Mouse (Mus musculus): Measurements from ENCODE around the gene Jam2. TPM values are rescaled to one million over a fixed set of nuclear protein-coding genes. Genes with fewer than 3 reads are reported as not detected.

Gene Jam2
- polyA plus RNA-seq, 1 experiment from 2014 or later: 8.2 TPM

GRCm38 (mm10) chr16:84790595-84791165 is 16.8 kb downstream of the Jam2 start:
- Histone ChIP-seq H3K4me1 (no peaks in the 10 kb centered on the region), H3K9me3 (no peaks in the 10 kb centered on the region), H3K27me3 (no peaks in the 10 kb centered on the region), H3K4me2 (replicated peaks) (no peak overlapping the region), H3K9ac (no peak overlapping the region), H3K27ac (no peak overlapping the region), H3K4me3 (no peak overlapping the region), H3K36me3 (no peaks in the 10 kb centered on the region)
- 90% methylated on average over 2 of the region's 2 CpGs for WGBS
- no peak for ATAC-seq (ENCODE audit: insufficient number of reproducible peaks, insufficient read depth, low FRiP score, low TSS enrichment)

DNA sequence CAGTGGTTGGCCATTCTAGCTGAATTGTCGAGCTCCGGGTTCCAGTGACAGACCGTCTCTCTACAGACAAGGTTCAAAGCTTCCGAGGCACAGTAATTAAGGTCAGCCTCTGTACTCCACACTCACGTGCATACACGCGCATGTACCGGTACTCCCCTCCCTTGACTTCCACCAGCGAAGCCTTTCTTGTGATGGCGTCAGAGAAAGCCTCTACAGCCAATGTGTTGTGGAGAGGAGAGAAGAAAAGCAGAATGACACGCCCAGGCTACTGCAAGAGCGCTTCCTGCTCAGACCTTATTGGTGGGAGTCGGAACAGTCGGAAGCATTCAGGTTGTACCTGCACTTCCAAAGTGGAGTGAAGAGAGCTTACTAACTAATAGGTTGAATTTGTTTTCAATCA is 19.5 kb downstream of the Jam2 start:
- no peak for ATAC-seq (ENCODE audit: insufficient number of reproducible peaks, insufficient read depth, low FRiP score, low TSS enrichment)
- no peak overlapping the region for H3K9ac ChIP-seq
- no peaks in the 10 kb centered on the region for H3K4me1 ChIP-seq
- H3K27me3 ChIP-seq: no peaks in the 10 kb centered on the region
- H3K4me2 ChIP-seq (replicated peaks): no peak overlapping the region
- no peaks in the 10 kb centered on the region for H3K9me3 ChIP-seq
- H3K4me3 ChIP-seq: no peak overlapping the region
- 83% methylated on average over 14 of the region's 14 CpGs for WGBS
- H3K36me3 ChIP-seq: no peaks in the 10 kb centered on the region
- no peak overlapping the region for H3K27ac ChIP-seq

- WGBS: 65% methylated on average over 3 of the region's 3 CpGs
- Histone ChIP-seq H3K9me3 (no peaks in the 10 kb centered on the region), H3K27ac (no peak overlapping the region), H3K4me1 (no peaks in the 10 kb centered on the region), H3K36me3 (no peaks in the 10 kb centered on the region), H3K27me3 (no peaks in the 10 kb centered on the region), H3K9ac (no peak overlapping the region), H3K4me2 (replicated peaks) (no peak overlapping the region), H3K4me3 (no peak overlapping the region)
- ATAC-seq (ENCODE audit: insufficient number of reproducible peaks, insufficient read depth, low FRiP score, low TSS enrichment): no peak
These were observed 21.4 kb downstream of the Jam2 start for GRCm38 (mm10) chr16:84795337-84795736.

DNA sequence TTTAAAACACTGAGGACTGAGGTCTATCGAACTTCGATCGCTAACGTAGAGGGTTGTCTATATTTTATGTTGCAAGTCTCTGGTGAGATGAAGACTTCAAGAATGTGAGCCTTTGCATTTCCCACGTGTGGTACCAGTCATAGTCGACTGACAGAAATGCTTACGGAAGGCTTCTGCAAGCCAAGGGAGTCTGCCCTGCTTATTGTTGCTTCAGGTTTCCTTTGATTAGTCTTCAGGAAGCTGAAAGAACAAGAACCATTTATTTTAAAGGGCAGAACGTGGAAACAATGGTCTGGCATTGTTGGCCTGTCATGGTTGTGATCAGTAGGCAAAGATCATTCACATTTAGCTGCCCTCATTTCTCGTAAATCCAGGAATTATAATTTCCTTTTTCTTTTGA is 22.8 kb downstream of the Jam2 start:
- no peaks in the 10 kb centered on the region for H3K36me3 ChIP-seq
- H3K4me3 ChIP-seq: no peak overlapping the region
- 78% methylated on average over 9 of the region's 9 CpGs for whole genome bisulfite sequencing

DNA sequence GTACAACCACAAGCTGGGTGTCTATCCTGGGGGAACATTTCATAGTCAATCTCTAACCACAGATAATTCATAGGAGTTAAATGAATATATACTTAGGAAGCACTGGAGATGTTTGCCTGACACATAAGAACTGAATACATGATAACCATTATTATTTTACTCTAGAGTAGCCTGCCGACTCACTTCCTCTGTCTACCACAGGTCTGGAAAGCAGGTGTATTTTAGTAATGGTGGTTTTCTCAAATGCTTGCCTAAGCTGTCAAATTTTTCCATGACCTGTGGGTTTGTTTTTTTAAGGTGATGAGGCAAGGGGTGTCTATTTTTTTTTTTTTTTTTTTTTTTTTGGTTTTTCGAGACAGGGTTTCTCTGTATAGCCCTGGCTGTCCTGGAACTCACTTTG is 26.1 kb downstream of the Jam2 start:
- Histone ChIP-seq H3K4me3 (no peak overlapping the region), H3K4me1 (no peaks in the 10 kb centered on the region), H3K36me3 (no peaks in the 10 kb centered on the region), H3K9me3 (no peaks in the 10 kb centered on the region), H3K27me3 (no peaks in the 10 kb centered on the region), H3K4me2 (replicated peaks) (no peak overlapping the region), H3K9ac (no peak overlapping the region), H3K27ac (no peak overlapping the region)
- ATAC-seq (ENCODE audit: insufficient number of reproducible peaks, insufficient read depth, low FRiP score, low TSS enrichment): no peak
- WGBS: 95% methylated on average over 1 of the region's 2 CpGs

More for the DNA sequence above, 22.8 kb downstream of the Jam2 start:
- no peak for ATAC-seq (ENCODE audit: insufficient number of reproducible peaks, insufficient read depth, low FRiP score, low TSS enrichment)
- Histone ChIP-seq H3K27ac (no peak overlapping the region), H3K9ac (no peak overlapping the region), H3K27me3 (no peaks in the 10 kb centered on the region), H3K4me2 (replicated peaks) (no peak overlapping the region), H3K9me3 (no peaks in the 10 kb centered on the region), H3K4me1 (no peaks in the 10 kb centered on the region)

DNA sequence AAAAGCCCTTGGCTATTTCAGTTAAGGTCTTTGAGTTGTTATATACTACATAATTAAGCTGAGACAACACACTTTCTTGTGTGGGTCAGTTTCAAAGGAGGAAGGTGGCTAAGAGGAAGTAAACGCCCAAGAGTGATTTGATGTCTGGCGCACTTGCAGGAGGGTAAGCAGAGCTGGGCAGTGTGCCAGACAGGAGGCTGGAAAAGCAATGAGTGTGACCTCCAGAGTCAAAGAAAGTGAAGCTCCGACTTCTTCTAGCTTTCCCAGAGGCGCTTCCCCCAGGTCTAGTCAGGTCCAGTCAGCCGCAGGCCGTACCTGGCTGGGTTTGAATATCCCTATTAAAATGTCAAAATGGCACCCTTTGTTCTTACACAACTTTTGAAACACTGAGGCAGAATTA is 28.3 kb downstream of the Jam2 start:
- 62% methylated on average over 6 of the region's 6 CpGs for WGBS
- Histone ChIP-seq H3K4me3 (no peak overlapping the region), H3K4me1 (no peaks in the 10 kb centered on the region), H3K9ac (no peak overlapping the region), H3K9me3 (no peaks in the 10 kb centered on the region), H3K27me3 (no peaks in the 10 kb centered on the region), H3K27ac (no peak overlapping the region), H3K4me2 (replicated peaks) (no peak overlapping the region), H3K36me3 (no peaks in the 10 kb centered on the region)
- ATAC-seq (ENCODE audit: insufficient number of reproducible peaks, insufficient read depth, low FRiP score, low TSS enrichment): no peak

DNA sequence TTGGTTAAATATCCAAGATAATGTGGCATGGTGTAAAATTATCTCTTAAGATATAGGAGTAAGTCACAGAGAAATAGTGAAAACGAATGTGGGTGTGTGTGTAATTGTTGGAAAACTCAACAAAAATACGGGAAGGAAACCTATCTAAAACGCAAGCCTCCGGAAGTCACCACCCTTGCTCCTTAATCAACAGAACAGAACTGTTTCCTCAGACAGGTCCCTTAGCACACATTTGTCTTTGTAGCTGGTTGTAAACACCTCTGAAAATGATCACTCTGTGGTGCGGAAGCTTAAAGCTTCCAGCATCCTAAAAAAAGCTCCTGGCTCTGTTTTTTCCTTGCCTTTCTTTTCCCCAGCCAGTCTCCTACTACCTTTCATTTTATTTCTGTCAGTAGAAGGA is 30.9 kb downstream of the Jam2 start:
- Histone ChIP-seq H3K27ac (no peak overlapping the region), H3K36me3 (no peaks in the 10 kb centered on the region), H3K4me1 (no peaks in the 10 kb centered on the region), H3K27me3 (no peaks in the 10 kb centered on the region), H3K9ac (no peak overlapping the region), H3K9me3 (peaks cover 5% of the 10 kb centered on the region; the same call in 1 of the 2 replicates), H3K4me3 (no peak overlapping the region), H3K4me2 (replicated peaks) (no peak overlapping the region)
- WGBS: 91% methylated on average over 5 of the region's 5 CpGs
- ATAC-seq (ENCODE audit: insufficient number of reproducible peaks, insufficient read depth, low FRiP score, low TSS enrichment): no peak

DNA sequence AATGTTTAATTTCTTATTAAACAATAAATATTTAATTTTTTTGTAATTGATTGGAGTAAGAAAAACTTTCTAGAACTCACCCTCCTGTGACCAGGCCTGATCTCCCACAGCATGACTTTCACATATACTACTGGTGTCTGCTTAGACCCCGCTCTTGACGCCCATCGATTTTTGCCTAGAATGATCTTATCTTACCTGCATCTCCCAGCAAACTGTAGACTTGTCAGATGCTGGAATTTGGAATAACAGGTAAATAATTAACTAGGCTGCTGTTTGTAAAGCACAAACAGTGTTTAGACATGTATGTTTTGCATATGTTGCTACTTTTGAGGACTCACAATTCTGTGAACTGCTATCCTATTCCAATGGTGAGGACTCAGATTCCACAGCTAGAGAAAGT is 32.3 kb downstream of the Jam2 start:
- no peaks in the 10 kb centered on the region for H3K36me3 ChIP-seq
- H3K27me3 ChIP-seq: no peaks in the 10 kb centered on the region
- H3K4me2 ChIP-seq (replicated peaks): no peak overlapping the region
- H3K4me1 ChIP-seq: no peaks in the 10 kb centered on the region
- no peak for ATAC-seq (ENCODE audit: insufficient number of reproducible peaks, insufficient read depth, low FRiP score, low TSS enrichment)
- 95% methylated on average over 3 of the region's 3 CpGs for WGBS
- H3K27ac ChIP-seq: no peak overlapping the region
- H3K9ac ChIP-seq: no peak overlapping the region
- no peak overlapping the region for H3K4me3 ChIP-seq
- peaks cover 5% of the 10 kb centered on the region; the same call in 1 of the 2 replicates for H3K9me3 ChIP-seq

- ATAC-seq (ENCODE audit: insufficient number of reproducible peaks, insufficient read depth, low FRiP score, low TSS enrichment): no peak
- WGBS: 94% methylated on average over 7 of the region's 7 CpGs
- H3K4me3 ChIP-seq: no peak overlapping the region
- H3K9ac ChIP-seq: no peak overlapping the region
- no peak overlapping the region for H3K27ac ChIP-seq
- H3K4me1 ChIP-seq: no peaks in the 10 kb centered on the region
- H3K36me3 ChIP-seq: no peaks in the 10 kb centered on the region
- no peak overlapping the region for H3K4me2 ChIP-seq (replicated peaks)
- H3K27me3 ChIP-seq: no peaks in the 10 kb centered on the region
- H3K9me3 ChIP-seq: peaks cover 5% of the 10 kb centered on the region; the same call in 1 of the 2 replicates
These were observed 34.0 kb downstream of the Jam2 start for GRCm38 (mm10) chr16:84807874-84808273.

GRCm38 (mm10) chr16:84810254-84810653 is 36.3 kb downstream of the Jam2 start:
- no peak overlapping the region for H3K27ac ChIP-seq
- no peak overlapping the region for H3K9ac ChIP-seq
- H3K27me3 ChIP-seq: no peaks in the 10 kb centered on the region
- WGBS: 89% methylated on average over 1 of the region's 1 CpGs
- H3K4me2 ChIP-seq (replicated peaks): no peak overlapping the region
- H3K36me3 ChIP-seq: no peaks in the 10 kb centered on the region
- no peak overlapping the region for H3K4me3 ChIP-seq
- no peak for ATAC-seq (ENCODE audit: insufficient number of reproducible peaks, insufficient read depth, low FRiP score, low TSS enrichment)
- peaks cover 5% of the 10 kb centered on the region; the same call in 1 of the 2 replicates for H3K9me3 ChIP-seq
- H3K4me1 ChIP-seq: no peaks in the 10 kb centered on the region

DNA sequence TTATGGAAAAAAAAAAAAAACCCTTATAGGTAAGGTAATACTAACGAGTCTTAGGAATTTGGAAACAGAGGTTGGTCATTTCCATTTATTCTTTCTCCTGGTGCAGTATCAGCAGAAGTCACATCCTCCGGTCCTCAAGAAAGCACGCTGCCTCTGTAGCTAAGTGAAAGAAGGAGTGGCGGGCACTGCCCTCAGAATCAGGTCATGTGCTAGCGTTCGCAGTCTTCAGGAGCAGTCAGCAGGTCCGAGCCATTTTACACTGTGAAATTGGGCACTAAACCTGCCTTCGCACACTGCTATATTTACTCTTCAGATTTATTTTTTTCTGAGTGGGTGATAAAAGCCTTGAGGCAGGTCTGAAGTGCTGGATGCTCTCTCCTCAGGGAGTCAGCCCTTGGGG is 39.9 kb downstream of the Jam2 start:
- no peak overlapping the region for H3K4me3 ChIP-seq
- H3K36me3 ChIP-seq: no peaks in the 10 kb centered on the region
- H3K4me2 ChIP-seq (replicated peaks): no peak overlapping the region
- no peak for ATAC-seq (ENCODE audit: insufficient number of reproducible peaks, insufficient read depth, low FRiP score, low TSS enrichment)
- no peak overlapping the region for H3K9ac ChIP-seq
- no peaks in the 10 kb centered on the region for H3K9me3 ChIP-seq
- no peaks in the 10 kb centered on the region for H3K27me3 ChIP-seq
- H3K4me1 ChIP-seq: no peaks in the 10 kb centered on the region
- WGBS: 79% methylated on average over 8 of the region's 8 CpGs
- no peak overlapping the region for H3K27ac ChIP-seq

DNA sequence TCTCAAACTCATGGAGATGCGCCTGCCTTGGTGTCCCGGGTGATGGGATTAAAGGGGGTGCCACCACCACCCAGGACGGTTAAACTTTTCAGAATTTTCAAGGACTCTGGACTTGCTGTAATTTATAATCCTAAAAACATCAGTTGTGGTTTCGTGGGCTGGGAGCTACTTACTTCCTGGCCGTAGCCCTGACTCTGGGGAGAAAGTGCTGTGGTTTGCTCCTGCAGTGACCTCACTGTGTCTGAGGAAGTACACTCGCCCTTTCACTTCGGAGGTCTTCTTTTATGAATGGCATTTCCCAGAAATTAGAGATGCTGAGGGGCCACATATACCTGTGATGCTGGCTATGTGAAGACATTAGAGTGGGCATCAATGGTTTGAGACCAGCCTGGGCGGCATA is 40.6 kb downstream of the Jam2 start:
- Histone ChIP-seq H3K4me1 (no peaks in the 10 kb centered on the region), H3K36me3 (no peaks in the 10 kb centered on the region), H3K9me3 (no peaks in the 10 kb centered on the region), H3K27ac (no peak overlapping the region), H3K4me2 (replicated peaks) (no peak overlapping the region), H3K9ac (no peak overlapping the region), H3K4me3 (no peak overlapping the region), H3K27me3 (no peaks in the 10 kb centered on the region)
- ATAC-seq (ENCODE audit: insufficient number of reproducible peaks, insufficient read depth, low FRiP score, low TSS enrichment): no peak
- WGBS: 71% methylated on average over 8 of the region's 8 CpGs

DNA sequence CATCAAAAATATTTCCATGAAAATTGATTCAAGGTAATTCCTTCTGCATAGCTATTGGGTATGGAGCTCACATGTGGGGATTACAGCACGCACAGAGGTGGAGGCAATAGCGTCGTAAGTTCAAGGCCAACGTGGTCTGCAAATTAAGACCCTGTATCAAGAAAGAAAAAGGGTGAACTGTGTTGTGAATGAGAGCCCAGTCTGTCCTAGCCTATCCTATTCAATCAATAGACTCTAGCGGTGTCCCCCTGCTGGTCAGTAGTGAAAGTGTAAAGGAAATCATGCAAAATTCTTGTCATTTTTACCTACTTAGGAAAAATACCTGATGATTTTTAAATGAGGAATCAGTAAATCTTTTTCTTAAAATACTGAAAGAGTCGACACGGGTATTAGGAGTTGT is 43.5 kb downstream of the Jam2 start:
- Histone ChIP-seq H3K36me3 (no peaks in the 10 kb centered on the region), H3K4me3 (no peak overlapping the region), H3K4me2 (replicated peaks) (no peak overlapping the region), H3K9ac (no peak overlapping the region), H3K27ac (no peak overlapping the region), H3K4me1 (no peaks in the 10 kb centered on the region), H3K9me3 (no peaks in the 10 kb centered on the region), H3K27me3 (no peaks in the 10 kb centered on the region)
- 33% methylated on average over 7 of the region's 7 CpGs for WGBS
- no peak for ATAC-seq (ENCODE audit: insufficient number of reproducible peaks, insufficient read depth, low FRiP score, low TSS enrichment)

All from embryonic facial prominence, embryonic 12.5 days (tissue).